Mouse (Mus musculus) MEL (cell line): ENCODE data around the gene Zfpm1. TPM values are rescaled to one million over a fixed set of nuclear protein-coding genes. Genes with fewer than 3 reads are reported as not detected.

Experiments used
- DNase-seq: peaks from one replicate; pipeline ENCODE4 v3.0.0; 2011; ENCODE audit warnings: low read depth, low spot score
- H3K27ac ChIP-seq: 2 replicates; pipeline ENCODE4 v1.5.1; 2012; ENCODE audit warnings: low read depth, mild to moderate bottlenecking, control low read depth, low read length, moderate library complexity; ENCODE audit not compliant: control insufficient read depth
- H3K27me3 ChIP-seq, 2 experiments: fragments of 150-350 bp in 1 of 2; sonication (generic) in 1 of 2; 2 replicates each; pipeline ENCODE4 v1.6.1; 2012; ENCODE audit warnings: low read length in 2 of 2, mild to moderate bottlenecking in 2 of 2, improper control_type of control experiment in 1 of 2, moderate library complexity in 1 of 2; ENCODE audit not compliant: insufficient read depth in 2 of 2, control insufficient read depth in 1 of 2
- H3K36me3 ChIP-seq, 2 experiments: 2 replicates each; pipeline ENCODE4 v1.6.1; 2012 to 2014; ENCODE audit warnings: low read length in 2 of 2, improper control_type of control experiment in 1 of 2, inconsistent platforms in 1 of 2, mild to moderate bottlenecking in 1 of 2; ENCODE audit not compliant: insufficient read depth in 2 of 2, control insufficient read depth in 1 of 2
- H3K4me1 ChIP-seq, 2 experiments: fragments of 150-350 bp in 1 of 2; sonication (generic) in 1 of 2; 2 replicates each; pipeline ENCODE4 v1.6.1; 2012; ENCODE audit warnings: low read length in 2 of 2, improper control_type of control experiment in 1 of 2, mild to moderate bottlenecking in 1 of 2; ENCODE audit not compliant: insufficient read depth in 2 of 2, control insufficient read depth in 1 of 2
- H3K4me3 ChIP-seq, 2 experiments: fragments of 150-350 bp in 1 of 2; sonication (generic) in 1 of 2; 2 replicates each; pipeline ENCODE4 v1.5.1; 2012; ENCODE audit warnings: low read depth in 2 of 2, low read length in 2 of 2, mild to moderate bottlenecking in 2 of 2, moderate library complexity in 2 of 2, control low read depth in 1 of 2, improper control_type of control experiment in 1 of 2; ENCODE audit not compliant: control insufficient read depth in 1 of 2, insufficient read depth in 1 of 2
- H3K79me2 ChIP-seq: 2 replicates; pipeline ENCODE4 v1.6.1; 2012; ENCODE audit warnings: mild to moderate bottlenecking, low read length, moderate library complexity; ENCODE audit not compliant: control insufficient read depth, poor library complexity, insufficient read depth
- H3K9ac ChIP-seq: 2 replicates; pipeline ENCODE4 v1.6.1; 2012; ENCODE audit warnings: low read depth, mild to moderate bottlenecking, control low read depth, low read length, moderate library complexity; ENCODE audit not compliant: control insufficient read depth, poor library complexity, severe bottlenecking
- H3K9me3 ChIP-seq: fragments of 150-350 bp; sonication (generic); replicated peaks from 2 replicates; pipeline ENCODE4 v1.6.1; 2012; ENCODE audit warnings: mild to moderate bottlenecking, low read length, improper control_type of control experiment, moderate library complexity; ENCODE audit not compliant: insufficient read depth
- CTCF ChIP-seq, 3 experiments: IDR thresholded peaks in 2 of 3; conservative IDR thresholded peaks in 1 of 3; 2 replicates each; pipeline ENCODE4 v1.5.1; 2011 to 2012; ENCODE audit warnings: low read length in 3 of 3, low read depth in 2 of 3, mild to moderate bottlenecking in 2 of 3, improper control_type of control experiment in 1 of 3, inconsistent platforms in 1 of 3, mixed read lengths in 1 of 3, moderate library complexity in 1 of 3; ENCODE audit not compliant: control insufficient read depth in 1 of 3, insufficient read depth in 1 of 3, poor library complexity in 1 of 3, severe bottlenecking in 1 of 3
- ELF1 ChIP-seq: IDR thresholded peaks from 2 replicates; pipeline ENCODE4 v1.6.1; 2014; ENCODE audit warnings: low read depth, mild to moderate bottlenecking, inconsistent platforms, low read length, improper control_type of control experiment, moderate library complexity
- EP300 ChIP-seq, 2 experiments: IDR thresholded peaks; 2 replicates each; pipeline ENCODE4 v1.6.1; 2011; ENCODE audit warnings: improper control_type of control experiment in 2 of 2, low read length in 2 of 2, low read depth in 1 of 2, mild to moderate bottlenecking in 1 of 2
- GATA1 ChIP-seq: IDR thresholded peaks from 2 replicates; pipeline ENCODE4 v1.6.1; 2011; ENCODE audit warnings: low read depth, low read length, improper control_type of control experiment
- JUND ChIP-seq: IDR thresholded peaks from 2 replicates; pipeline ENCODE4 v1.6.1; 2011; ENCODE audit warnings: low read depth, mild to moderate bottlenecking, improper control_type of control experiment, low read length
- MXI1 ChIP-seq: IDR thresholded peaks from 2 replicates; pipeline ENCODE4 v1.6.1; 2011; ENCODE audit warnings: mild to moderate bottlenecking, low read depth, low read length, improper control_type of control experiment
- MYB ChIP-seq: IDR thresholded peaks from 2 replicates; pipeline ENCODE4 v1.6.1; 2011; ENCODE audit warnings: mild to moderate bottlenecking, low read depth, low read length, improper control_type of control experiment
- MYC ChIP-seq: IDR thresholded peaks from 2 replicates; pipeline ENCODE4 v1.6.1; 2011; ENCODE audit warnings: low read depth, mild to moderate bottlenecking, low read length, improper control_type of control experiment, moderate library complexity
- RAD21 ChIP-seq: IDR thresholded peaks from 2 replicates; pipeline ENCODE4 v1.6.1; 2011; ENCODE audit warnings: mild to moderate bottlenecking, low read depth, low read length, improper control_type of control experiment
- SIN3A ChIP-seq: IDR thresholded peaks from 2 replicates; pipeline ENCODE4 v1.6.1; 2012; ENCODE audit warnings: low read length, improper control_type of control experiment, inconsistent platforms
- TCF12 ChIP-seq: IDR thresholded peaks from 2 replicates; pipeline ENCODE4 v1.6.1; 2014; ENCODE audit warnings: low read depth, mild to moderate bottlenecking, inconsistent platforms, low read length, improper control_type of control experiment, moderate library complexity
- USF2 ChIP-seq, 2 experiments: IDR thresholded peaks; 2 replicates each; pipeline ENCODE4 v1.6.1; 2011 to 2012; ENCODE audit warnings: improper control_type of control experiment in 2 of 2, low read length in 2 of 2, borderline replicate concordance in 1 of 2, inconsistent platforms in 1 of 2, low read depth in 1 of 2, mild to moderate bottlenecking in 1 of 2; ENCODE audit not compliant: insufficient read depth in 1 of 2
- ZC3H11A ChIP-seq: IDR thresholded peaks from 2 replicates; pipeline ENCODE4 v1.6.1; 2012; ENCODE audit warnings: low read depth, mild to moderate bottlenecking, inconsistent platforms, low read length, improper control_type of control experiment
- ZKSCAN1 ChIP-seq: IDR thresholded peaks from 2 replicates; pipeline ENCODE4 v1.6.1; 2012; ENCODE audit warnings: low read depth, mild to moderate bottlenecking, inconsistent platforms, low read length, improper control_type of control experiment, moderate library complexity
- ZNF384 ChIP-seq: IDR thresholded peaks from 2 replicates; pipeline ENCODE4 v1.6.1; 2012; ENCODE audit warnings: low read depth, mild to moderate bottlenecking, inconsistent platforms, low read length, improper control_type of control experiment
- polyA plus RNA-seq, 2 experiments: library from polyadenylated mRNA; stranded (reverse) in 1 of 2; unstranded in 1 of 2; fragments of >175 nt in 1 of 2; fragments of >200 nt in 1 of 2; gene quantifications; 2 replicates each; pipeline versions ENCODE4 v1.2.1 to v1.2.4; 2012; ENCODE audit warnings: low replicate concordance in 2 of 2, low read depth in 1 of 2; ENCODE audit not compliant: insufficient read length in 2 of 2, insufficient read depth in 1 of 2, missing spikeins in 1 of 2
- total RNA-seq: library from RNA; depleted of rRNA; stranded (reverse); fragments of 300-350 nt; gene quantifications from 2 replicates; pipeline ENCODE4 v1.2.3, GENCODE M21; 2012

Gene Zfpm1
- total and polyA plus RNA-seq, 3 experiments, result 133 to 343 (median 260) TPM

DNA sequence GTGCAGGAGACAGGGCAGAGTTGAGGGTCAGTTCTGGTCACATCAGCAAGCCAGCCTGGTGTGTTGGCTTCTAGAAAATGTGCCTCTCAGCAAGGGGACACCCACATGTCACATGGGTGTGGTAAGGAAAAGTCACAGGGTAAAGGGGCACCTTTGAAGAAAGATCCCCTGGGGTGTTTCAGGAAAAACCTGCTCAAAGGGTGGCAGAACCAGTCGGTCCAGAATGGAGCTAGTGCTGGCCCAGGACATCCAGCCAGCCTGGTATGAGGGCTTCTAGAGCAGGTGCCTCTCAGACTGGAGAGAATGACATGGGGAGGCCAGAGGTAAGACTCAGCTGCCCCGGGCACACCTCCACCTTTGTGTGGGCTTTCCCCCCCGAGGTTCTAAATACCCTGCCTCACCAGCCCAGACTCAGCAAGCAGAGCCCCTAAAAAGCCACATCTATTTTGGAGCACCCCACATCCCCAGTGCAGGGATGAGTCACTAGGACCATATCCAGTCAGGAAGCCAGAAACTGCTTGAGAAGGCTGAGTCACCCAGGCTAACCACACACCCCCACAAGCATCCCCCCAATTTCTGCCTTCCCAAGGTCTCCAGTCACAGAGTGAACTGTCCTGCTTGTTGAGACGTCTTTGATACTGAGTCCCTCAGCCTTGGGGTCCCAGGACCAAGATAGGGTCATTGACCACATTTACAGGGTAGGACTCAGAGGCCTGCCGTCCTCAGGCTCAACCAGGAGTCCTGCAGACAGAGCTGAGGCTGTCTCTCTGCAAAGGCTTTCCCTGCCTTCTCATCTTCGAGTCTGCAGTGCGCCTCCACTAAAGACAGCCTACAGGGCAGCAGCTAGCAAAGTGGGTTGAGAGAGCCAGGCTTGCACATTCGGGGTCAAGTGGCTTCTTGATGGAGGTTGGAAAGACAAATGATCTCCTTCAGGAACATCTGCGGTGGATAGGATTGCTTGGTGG, 74.0 kb downstream of the Zfpm1 start:
- Histone ChIP-seq H3K27me3 (no peaks in the 10 kb centered on the region), H3K9me3 (no peaks in the 10 kb centered on the region), H3K4me3 (no peak overlapping the region), H3K4me1 (peaks cover 0 to 20% of the 10 kb centered on the region in 2 experiments; a peak in 2 of 4 replicates), H3K79me2 (no peaks in the 10 kb centered on the region), H3K9ac (no peak overlapping the region), H3K27ac (no peak overlapping the region), H3K36me3 (peaks cover 0 to 10% of the 10 kb centered on the region in 2 experiments; a peak in 2 of 4 replicates)
- peak; percentile 70 for DNase-seq
- no peak for TF ChIP-seq SIN3A
- TF ChIP-seq JUND, result 0 out of 2 replicates have a peak, but pooled peaks have one; percentile 34
- peak in 1 of 2 experiments; percentile 22; a peak in 1 of 4 replicates for TF ChIP-seq EP300 (IDR thresholded peaks at IDR 0.05; ENCODE audit: low read depth in 1 of 2, low read length in 2 of 2)

GRCm38 (mm10) chr8:122357202-122357601, 75.3 kb downstream of the Zfpm1 start:
- no peak overlapping the region for H3K27ac ChIP-seq
- H3K9ac ChIP-seq, result no peak overlapping the region
- TF ChIP-seq TCF12 (no peak), JUND (no peak), GATA1 (no peak), MYC (no peak), RAD21 (no peak), MYB (no peak), EP300 (IDR thresholded peaks at IDR 0.05; ENCODE audit: low read depth in 1 of 2, low read length in 2 of 2) (no peak), MXI1 (no peak), ZKSCAN1 (no peak)
- no peak for DNase-seq
- no peaks in the 10 kb centered on the region for H3K27me3 ChIP-seq
- peaks cover 0 to 16% of the 10 kb centered on the region in 2 experiments; a peak in 2 of 4 replicates for H3K4me1 ChIP-seq
- H3K79me2 ChIP-seq, result no peaks in the 10 kb centered on the region
- no peak overlapping the region for H3K4me3 ChIP-seq
- H3K36me3 ChIP-seq, result peaks cover 0 to 6% of the 10 kb centered on the region in 2 experiments; a peak in 2 of 4 replicates
- H3K9me3 ChIP-seq, result no peaks in the 10 kb centered on the region

- no peak overlapping the region for H3K4me3 ChIP-seq
- H3K36me3 ChIP-seq, result peaks cover 0 to 6% of the 10 kb centered on the region in 2 experiments; a peak in 2 of 4 replicates
- no peaks in the 10 kb centered on the region for H3K27me3 ChIP-seq
- TF ChIP-seq ZNF384 (no peak), ELF1 (no peak), CTCF (IDR thresholded peaks at IDR 0.05 in 2 of 3, conservative IDR thresholded peaks at IDR 0.05 in 1 of 3; ENCODE audit: control insufficient read depth in 1 of 3, insufficient read depth in 1 of 3, low read depth in 2 of 3, low read length in 3 of 3, poor library complexity in 1 of 3, severe bottlenecking in 1 of 3) (no peak), ZC3H11A (no peak), MYB (no peak), USF2 (IDR thresholded peaks at IDR 0.05; ENCODE audit: borderline replicate concordance in 1 of 2, insufficient read depth in 1 of 2, low read depth in 1 of 2, low read length in 2 of 2) (no peak)
- no peak overlapping the region for H3K9ac ChIP-seq
- H3K9me3 ChIP-seq, result no peaks in the 10 kb centered on the region
- no peaks in the 10 kb centered on the region for H3K79me2 ChIP-seq
- peaks cover 0 to 16% of the 10 kb centered on the region in 2 experiments; a peak in 2 of 4 replicates for H3K4me1 ChIP-seq
- H3K27ac ChIP-seq, result no peak overlapping the region
- no peak for DNase-seq
These were observed 75.7 kb downstream of the Zfpm1 start for GRCm38 (mm10) chr8:122357641-122358040.
